ENCODE assay signal across 9 mouse cellular contexts in genomic region chr5:67633831-67634268, GRCm38 (mm10). TPM values are rescaled to one million over a fixed set of nuclear protein-coding genes. Genes with fewer than 3 reads are reported as not detected.
A peak's percentile ranks its signal among the peaks of the same experiment; 100 is the strongest.
DNase-seq lines count a peak whose midpoint lies in the region; ATAC-seq and TF ChIP-seq lines count a peak whose summit lies in the region.
"Had no signal": no experiment of that assay in that cellular context is flagged by ENCODE, and none has a peak within 500 bp of the region (broad histone marks: within the 10 kb centered on the region; RNA-seq: fewer than 3 reads in every experiment).

No protein-coding gene starts in this region.

- no peaks in the 10 kb centered on the region for H3K4me1 ChIP-seq in stomach, embryonic 14.5 days (ENCODE audit: control insufficient read depth, insufficient read depth, low read length)
- no peaks in the 10 kb centered on the region for H3K4me1 ChIP-seq in stomach, postnatal 0 days (replicated peaks; ENCODE audit: control insufficient read depth, insufficient read depth)
- H3K4me1 ChIP-seq in forebrain, embryonic 12.5 days = peaks cover 25% of the 10 kb centered on the region
- peaks cover 3% of the 10 kb centered on the region; the same call in 1 of the 2 replicates for H3K4me1 ChIP-seq in lung, postnatal 0 days (ENCODE audit: insufficient read depth, low read depth, low read length)

- no peaks in the 10 kb centered on the region for H3K9me3 ChIP-seq in stomach, embryonic 14.5 days (ENCODE audit: control insufficient read depth, low read depth, low read length)
- no peaks in the 10 kb centered on the region for H3K9me3 ChIP-seq in stomach, postnatal 0 days (ENCODE audit: control insufficient read depth, low read length)
- no peaks in the 10 kb centered on the region for H3K9me3 ChIP-seq in forebrain, embryonic 12.5 days
- H3K9me3 ChIP-seq in lung, postnatal 0 days (ENCODE audit: low read length) = no peaks in the 10 kb centered on the region

- intact Hi-C loops in left cerebral cortex, adult 2 months (cut with DNase I) = no loop called here

- H3K27ac ChIP-seq in stomach, embryonic 14.5 days (ENCODE audit: low read length) = no peak overlapping the region
- H3K27ac ChIP-seq in stomach, postnatal 0 days (replicated peaks) = no peak overlapping the region
- peak overlapping the region; percentile 51; the same call in 1 of the 2 replicates for H3K27ac ChIP-seq in forebrain, embryonic 12.5 days
- H3K27ac ChIP-seq in lung, postnatal 0 days (ENCODE audit: low read length) = peak overlapping the region; percentile 11; the same call in 1 of the 2 replicates
- H3K27ac ChIP-seq in left cerebral cortex, adult 2 months = no peak overlapping the region

- WGBS in stomach, embryonic 14.5 days = 23% methylated on average over 10 of the region's 10 CpGs
- WGBS in stomach, postnatal 0 days = 38% methylated on average over 10 of the region's 10 CpGs
- 3% methylated on average over 10 of the region's 10 CpGs for WGBS in forebrain, embryonic 12.5 days
- 16% methylated on average over 10 of the region's 10 CpGs for WGBS in lung, postnatal 0 days

- no peak overlapping the region for H3K9ac ChIP-seq in stomach, embryonic 14.5 days (replicated peaks; ENCODE audit: low read depth, low read length)
- H3K9ac ChIP-seq in stomach, postnatal 0 days (ENCODE audit: low read length) = no peak overlapping the region
- no peak overlapping the region for H3K9ac ChIP-seq in forebrain, embryonic 12.5 days
- no peak overlapping the region for H3K9ac ChIP-seq in lung, postnatal 0 days (replicated peaks; ENCODE audit: low read depth)

- no peaks in the 10 kb centered on the region for H3K36me3 ChIP-seq in stomach, embryonic 14.5 days (ENCODE audit: control insufficient read depth, insufficient read depth, low read length)
- H3K36me3 ChIP-seq in stomach, postnatal 0 days (ENCODE audit: control insufficient read depth, insufficient read depth, low read length) = no peaks in the 10 kb centered on the region
- no peaks in the 10 kb centered on the region for H3K36me3 ChIP-seq in forebrain, embryonic 12.5 days (replicated peaks)
- H3K36me3 ChIP-seq in lung, postnatal 0 days (ENCODE audit: insufficient read depth, low read length) = no peaks in the 10 kb centered on the region

- H3K4me2 ChIP-seq in stomach, embryonic 14.5 days (replicated peaks; ENCODE audit: low read depth, low read length) = peak overlapping the region; percentile 5; the same call in 1 of the 2 replicates
- no peak overlapping the region for H3K4me2 ChIP-seq in stomach, postnatal 0 days (replicated peaks; ENCODE audit: low read depth)
- H3K4me2 ChIP-seq in forebrain, embryonic 12.5 days = peak overlapping the region; percentile 46
- no peak overlapping the region for H3K4me2 ChIP-seq in lung, postnatal 0 days (replicated peaks; ENCODE audit: low read depth, low read length)

- no peak for DNase-seq in stomach, postnatal 0 days (ENCODE audit: low spot score)
- peak; percentile 52 for DNase-seq in lung, postnatal 0 days (ENCODE audit: low spot score)
- no peak for DNase-seq in adrenal gland, adult 18-20 months (ENCODE audit: low spot score in 2 of 2)
- DNase-seq in left cerebral cortex, adult 2 months (ENCODE audit: extremely low spot score in 1 of 2, low spot score in 2 of 2) = no peak
- DNase-seq in right cerebral cortex, postnatal 10 days (ENCODE audit: low spot score in 2 of 2) = no peak
- DNase-seq in cerebellum, adult 11 months = no peak
- DNase-seq: right cerebral cortex, postnatal 4 days had no signal

- ATAC-seq in stomach, embryonic 14.5 days (ENCODE audit: insufficient number of reproducible peaks, insufficient read depth, low FRiP score, low read depth) = no peak
- ATAC-seq in stomach, postnatal 0 days (ENCODE audit: low FRiP score, low TSS enrichment) = no peak
- ATAC-seq in forebrain, embryonic 12.5 days (ENCODE audit: low FRiP score) = peak; percentile 50; the same call in 1 of the 2 replicates
- peak; percentile 74 for ATAC-seq in lung, postnatal 0 days

- no peak for TF ChIP-seq EP300 in stomach, postnatal 0 days (optimal IDR thresholded peaks at IDR 0.05)
- no peak for TF ChIP-seq EP300 in lung, postnatal 0 days (IDR thresholded peaks at IDR 0.05)

- H3K4me3 ChIP-seq in stomach, embryonic 14.5 days (ENCODE audit: low read depth, low read length) = no peak overlapping the region
- no peak overlapping the region for H3K4me3 ChIP-seq in stomach, postnatal 0 days (ENCODE audit: low read depth, low read length)
- H3K4me3 ChIP-seq in forebrain, embryonic 12.5 days (replicated peaks) = no peak overlapping the region
- H3K4me3 ChIP-seq in lung, postnatal 0 days (ENCODE audit: low read depth, low read length) = no peak overlapping the region
- H3K4me3 ChIP-seq in left cerebral cortex, adult 2 months = no peak overlapping the region

- no peak for TF ChIP-seq CTCF in stomach, postnatal 0 days (IDR thresholded peaks at IDR 0.05; ENCODE audit: low read depth)
- TF ChIP-seq CTCF in lung, postnatal 0 days (IDR thresholded peaks at IDR 0.05) = no peak
- TF ChIP-seq CTCF in left cerebral cortex, adult 2 months (IDR thresholded peaks at IDR 0.05) = no peak

- no peaks in the 10 kb centered on the region for H3K27me3 ChIP-seq in stomach, embryonic 14.5 days (ENCODE audit: control insufficient read depth, insufficient read depth, low read length)
- H3K27me3 ChIP-seq in stomach, postnatal 0 days (ENCODE audit: control insufficient read depth, insufficient read depth, low read length) = no peaks in the 10 kb centered on the region
- peaks cover 8% of the 10 kb centered on the region for H3K27me3 ChIP-seq in forebrain, embryonic 12.5 days
- no peaks in the 10 kb centered on the region for H3K27me3 ChIP-seq in lung, postnatal 0 days (replicated peaks; ENCODE audit: insufficient read depth, low read length)

RNA-seq across cellular contexts. Expression of gene Shisa3, which starts 26.2 kb away (rescaled TPM):
- polyA plus RNA-seq in stomach, embryonic 14.5 days (2014; fragmentation: Nextera tagmentation; extraction: Ambion mirVana) = 28.7 and 30.2 TPM in 2 replicates
- polyA plus RNA-seq in stomach, postnatal 0 days (2015; fragmentation: Nextera tagmentation; extraction: Ambion mirVana) = 13.7 and 14.5 TPM in 2 replicates
- polyA plus RNA-seq in forebrain, embryonic 12.5 days (2016; fragmentation: Nextera tagmentation; extraction: Ambion mirVana) = 0.95 and 1.6 TPM in 2 replicates
- polyA plus RNA-seq in lung, postnatal 0 days (2015; fragmentation: Nextera tagmentation; extraction: Ambion mirVana) = 1.9 TPM in 2 replicates
- under 1 TPM; 0.36 to 0.74 TPM for total RNA-seq in adrenal gland, adult 18-20 months (2021)
- total RNA-seq in left cerebral cortex, adult 2 months (2021) = 1 to 10 TPM in 1 of 2 experiments, under 1 TPM in 1; 0.87 to 1.1 TPM

Comparison
In these comparisons a context has a peak if more than half of its experiments do, and no peak if none do; other contexts are left out.
1. H3K4me2 ChIP-seq: peak in stomach, embryonic 14.5 days (single experiment) and forebrain, embryonic 12.5 days (single experiment); none in stomach, postnatal 0 days (single experiment) and lung, postnatal 0 days (single experiment).
2. ATAC-seq: peak in forebrain, embryonic 12.5 days (single experiment) and lung, postnatal 0 days (single experiment); none in stomach, embryonic 14.5 days (single experiment) and stomach, postnatal 0 days (single experiment).
3. H3K27ac ChIP-seq: peak in forebrain, embryonic 12.5 days (single experiment) and lung, postnatal 0 days (single experiment); none in stomach, embryonic 14.5 days (single experiment), stomach, postnatal 0 days (single experiment) and left cerebral cortex, adult 2 months (single experiment).